Mouse (Mus musculus): Measurements from ENCODE around the gene Gpr160.

DNA sequence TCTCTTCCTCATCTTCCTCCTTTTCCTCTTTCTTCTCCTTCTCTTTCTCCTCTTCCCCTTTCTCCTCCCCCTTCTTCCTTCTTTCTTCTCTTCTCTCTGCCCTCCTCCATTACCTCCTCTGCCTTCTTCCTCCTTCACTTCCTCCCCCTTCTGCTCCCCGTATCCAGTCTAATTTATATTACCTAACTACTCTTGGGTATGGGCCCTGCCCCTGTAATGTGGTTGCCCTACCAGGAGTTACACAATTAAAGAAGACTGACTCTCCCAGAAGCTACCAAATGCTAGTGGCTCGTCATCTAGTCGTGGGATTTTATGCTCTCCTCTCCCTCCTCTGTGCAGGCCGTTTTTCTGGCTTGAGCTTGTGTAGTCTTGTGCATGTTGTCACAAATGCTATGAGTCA is 5.0 kb downstream of the Gpr160 start:
- TF ChIP-seq POLR2A (IDR thresholded peaks at IDR 0.05; ENCODE audit: low read depth, low read length): no peak
- TF ChIP-seq CTCF (IDR thresholded peaks at IDR 0.05; ENCODE audit: borderline replicate concordance, insufficient read depth, low read length): no peak

Measured in embryonic fibroblast, embryonic 13.5 days (primary cell).